Mouse (Mus musculus) mature B cell (primary cell): ENCODE results near the gene Wfdc1.

Experiments
- in situ Hi-C: fragments of 300-500 bp; cut with MboI; formaldehyde crosslinking; loops from 2 replicates; pipeline ENCODE4 v1.14.3; 2019

Gene Wfdc1

GRCm38 (mm10) chr8:119639798-119640197, 26.4 kb upstream of the Wfdc1 start:
- in situ Hi-C loops = no loop called here

- in situ Hi-C loops = no loop called here
These were observed 25.1 kb upstream of the Wfdc1 start for GRCm38 (mm10) chr8:119641058-119641457.

GRCm38 (mm10) chr8:119642960-119643359, 23.2 kb upstream of the Wfdc1 start:
- in situ Hi-C loops = no loop called here

GRCm38 (mm10) chr8:119644429-119644960, 21.7 kb upstream of the Wfdc1 start:
- in situ Hi-C loops = no loop called here

GRCm38 (mm10) chr8:119644981-119645597, 21.1 kb upstream of the Wfdc1 start:
- in situ Hi-C loops = no loop called here

- in situ Hi-C loops = no loop called here
These were observed 20.0 kb upstream of the Wfdc1 start for GRCm38 (mm10) chr8:119646197-119646596.

GRCm38 (mm10) chr8:119646846-119647245, 19.3 kb upstream of the Wfdc1 start:
- in situ Hi-C loops = no loop called here

GRCm38 (mm10) chr8:119651324-119651723, 14.8 kb upstream of the Wfdc1 start:
- in situ Hi-C loops = no loop called here

GRCm38 (mm10) chr8:119656709-119657464, 9.3 kb upstream of the Wfdc1 start:
- in situ Hi-C loops = no loop called here

- in situ Hi-C loops = no loop called here
These were observed 5.1 kb upstream of the Wfdc1 start for GRCm38 (mm10) chr8:119661081-119661480.

- in situ Hi-C loops = no loop called here
These were observed 4.3 kb upstream of the Wfdc1 start for GRCm38 (mm10) chr8:119661892-119662291.

GRCm38 (mm10) chr8:119663440-119663839, 2.7 kb upstream of the Wfdc1 start:
- in situ Hi-C loops = no loop called here

- in situ Hi-C loops = no loop called here
These were observed 895 bp upstream of the Wfdc1 start for GRCm38 (mm10) chr8:119665270-119665669.

- in situ Hi-C loops = no loop called here
These were observed 2.3 kb downstream of the Wfdc1 start for GRCm38 (mm10) chr8:119668447-119668846.

GRCm38 (mm10) chr8:119669284-119669683, 3.1 kb downstream of the Wfdc1 start:
- in situ Hi-C loops = no loop called here

GRCm38 (mm10) chr8:119670419-119671091, 4.4 kb downstream of the Wfdc1 start:
- in situ Hi-C loops = no loop called here

- in situ Hi-C loops = no loop called here
These were observed 7.9 kb downstream of the Wfdc1 start for GRCm38 (mm10) chr8:119673976-119674555.

GRCm38 (mm10) chr8:119675457-119675856, 9.3 kb downstream of the Wfdc1 start:
- in situ Hi-C loops = no loop called here

- in situ Hi-C loops = no loop called here
These were observed 10.2 kb downstream of the Wfdc1 start for GRCm38 (mm10) chr8:119676389-119676788.

GRCm38 (mm10) chr8:119678138-119678843, 12.1 kb downstream of the Wfdc1 start:
- in situ Hi-C loops = no loop called here

GRCm38 (mm10) chr8:119679184-119679583, 13.0 kb downstream of the Wfdc1 start:
- in situ Hi-C loops = no loop called here

GRCm38 (mm10) chr8:119690602-119691001, 24.4 kb downstream of the Wfdc1 start:
- in situ Hi-C loops = loop anchor here (5.0 kb wide), 1 partner anchor 87 kb away; the partner anchor contains the start of gene Tldc1
